ENCODE assay signal across 16 mouse cellular contexts in genomic region chr3:52648836-52649500, GRCm38 (mm10).
DNase-seq lines count a peak whose midpoint lies in the region; TF ChIP-seq lines count a peak whose summit lies in the region.
"Had no signal": no experiment of that assay in that cellular context is flagged by ENCODE, and none has a peak within 500 bp of the region (broad histone marks: within the 10 kb centered on the region; RNA-seq: fewer than 3 reads in every experiment).

No protein-coding gene starts in this region.

- peaks cover 8% of the 10 kb centered on the region; the same call in 1 of the 2 replicates for H3K4me1 ChIP-seq in spleen, adult 2 months (ENCODE audit: control insufficient read depth, insufficient read depth, insufficient read length)

- 88% methylated on average over 4 of the region's 4 CpGs for WGBS in spleen, adult 2 months

- H3K27me3 ChIP-seq in spleen, adult 2 months (ENCODE audit: control insufficient read depth, insufficient read depth, low read length) = no peaks in the 10 kb centered on the region
- H3K27me3 ChIP-seq: embryonic facial prominence, embryonic 12.5 days; forebrain, embryonic 15.5 days had no signal

- peak overlapping the region; percentile 73 for H3K27ac ChIP-seq in spleen, adult 2 months (ENCODE audit: insufficient read depth, low read length)
- H3K27ac ChIP-seq: embryonic facial prominence, embryonic 12.5 days; forebrain, embryonic 15.5 days; hindbrain, embryonic 10.5 days; hindbrain, embryonic 14.5 days had no signal

- no peaks in the 10 kb centered on the region for H3K36me3 ChIP-seq in spleen, adult 2 months (ENCODE audit: control insufficient read depth, insufficient read depth, low read length)
- H3K36me3 ChIP-seq: embryonic facial prominence, embryonic 12.5 days; forebrain, embryonic 15.5 days; heart, embryonic 12.5 days; hindbrain, embryonic 10.5 days had no signal

- intact Hi-C loops in left cerebral cortex, postnatal 10 days (cut with DNase I) = no loop called here

- no peak overlapping the region for H3K4me3 ChIP-seq in spleen, adult 2 months (ENCODE audit: extremely low read depth, insufficient read depth, insufficient read length)
- H3K4me3 ChIP-seq: embryonic facial prominence, embryonic 12.5 days; forebrain, embryonic 15.5 days; heart, embryonic 12.5 days; hindbrain, embryonic 10.5 days had no signal

- no peak for TF ChIP-seq CTCF in spleen, adult 2 months (IDR thresholded peaks at IDR 0.05; ENCODE audit: extremely low read depth, insufficient read depth, insufficient read length, insufficient replicate concordance)

- DNase-seq in adrenal gland, adult (ENCODE audit: inconsistent age in 2 of 2, low spot score in 1 of 2) = peak; percentile 38 to 87
- no peak for DNase-seq in adrenal gland, postnatal 4 days (ENCODE audit: low spot score in 2 of 2)
- DNase-seq in spleen, adult 2 months (ENCODE audit: low read depth in 1 of 2, low spot score in 2 of 2) = no peak
- no peak for DNase-seq in spleen, adult 12 weeks (ENCODE audit: low spot score)
- peak; percentile 43 for DNase-seq in adrenal gland, adult 8-10 months
- peak; percentile 51 for DNase-seq in yolk sac, embryonic 10.5 days (ENCODE audit: low spot score)
- DNase-seq in left cerebral cortex, postnatal 10 days (ENCODE audit: extremely low spot score in 1 of 2, low spot score in 2 of 2) = no peak
- DNase-seq: cerebellum, adult 11 months; cerebellum, adult 8-10 months; cerebellum, postnatal 25 days; gastrocnemius, postnatal 14 days had no signal

- no peak for TF ChIP-seq POLR2A in spleen, adult 2 months (IDR thresholded peaks at IDR 0.05; ENCODE audit: low read depth, low read length)

Comparison
In these comparisons a context has a peak if more than half of its experiments do, and no peak if none do; other contexts are left out.
1. DNase-seq: peak in adrenal gland, adult (2 of 2), adrenal gland, adult 8-10 months (single experiment) and yolk sac, embryonic 10.5 days (single experiment); none in adrenal gland, postnatal 4 days (0 of 2), spleen, adult 2 months (0 of 2), spleen, adult 12 weeks (single experiment) and left cerebral cortex, postnatal 10 days (0 of 2).